ENCODE assay signal across 8 mouse cellular contexts in genomic region chr14:34080321-34080997, GRCm38 (mm10). TPM values are rescaled to one million over a fixed set of nuclear protein-coding genes. Genes with fewer than 3 reads are reported as not detected.
DNase-seq lines count a peak whose midpoint lies in the region; ATAC-seq lines count a peak whose summit lies in the region.

No protein-coding gene starts in this region.

- H3K9me3 ChIP-seq in hindbrain, embryonic 13.5 days, result no peaks in the 10 kb centered on the region

- no peaks in the 10 kb centered on the region for H3K27me3 ChIP-seq in hindbrain, embryonic 13.5 days

- DNase-seq in WW6 (ENCODE audit: low read depth, low spot score), result peak; percentile 61
- peak; percentile 44 for DNase-seq in cerebellum, adult 9-11 months
- peak; percentile 13 to 64 for DNase-seq in frontal cortex, postnatal 10 days (ENCODE audit: low spot score in 2 of 2)
- peak; percentile 80 to 83 for DNase-seq in layer of hippocampus, postnatal 10 days (ENCODE audit: low spot score in 2 of 2)
- peak; percentile 83 for DNase-seq in lung, postnatal 14 days
- peak; percentile 79 for DNase-seq in retina, postnatal 7 days (ENCODE audit: low read depth, low spot score)
- DNase-seq in urinary bladder, postnatal 36 days (ENCODE audit: low spot score in 2 of 2), result peak; percentile 58 to 70

- H3K27ac ChIP-seq in hindbrain, embryonic 13.5 days, result no peak overlapping the region

- H3K36me3 ChIP-seq in hindbrain, embryonic 13.5 days, result no peaks in the 10 kb centered on the region

- H3K4me1 ChIP-seq in hindbrain, embryonic 13.5 days (replicated peaks), result 0 out of 2 replicates have a peak, but pooled peaks cover 3% of the 10 kb centered on the region

- H3K4me3 ChIP-seq in hindbrain, embryonic 13.5 days, result no peak overlapping the region

- WGBS in hindbrain, embryonic 13.5 days, result 11% methylated on average over 11 of the region's 11 CpGs

- H3K9ac ChIP-seq in hindbrain, embryonic 13.5 days, result no peak overlapping the region

- peak; percentile 79 for ATAC-seq in hindbrain, embryonic 13.5 days (ENCODE audit: low FRiP score)

- H3K4me2 ChIP-seq in hindbrain, embryonic 13.5 days, result no peak overlapping the region

RNA-seq across cellular contexts. Expression of gene Anxa8, which starts 5.3 kb away (rescaled TPM):
- 0.14 TPM in 1 of 2 replicates, not detected in the other for polyA plus RNA-seq in hindbrain, embryonic 13.5 days (2015; fragmentation: Nextera tagmentation; extraction: Ambion mirVana)
- 1 to 10 TPM in 1 of 2 experiments, under 1 TPM in 1; 0.83 to 1.1 TPM for total RNA-seq in layer of hippocampus, postnatal 10 days (2021)

RNA-seq across cellular contexts. Expression of gene A630023A22Rik, which starts 22.1 kb away (rescaled TPM):
- polyA plus RNA-seq in hindbrain, embryonic 13.5 days (2015; fragmentation: Nextera tagmentation; extraction: Ambion mirVana), result not detected in 2 replicates
- total RNA-seq in layer of hippocampus, postnatal 10 days (2021), result not detected

RNA-seq across cellular contexts. Expression of gene Antxrl, which starts 28.0 kb away (rescaled TPM):
- polyA plus RNA-seq in hindbrain, embryonic 13.5 days (2015; fragmentation: Nextera tagmentation; extraction: Ambion mirVana), result not detected in 2 replicates
- total RNA-seq in layer of hippocampus, postnatal 10 days (2021), result not detected
